Mouse (Mus musculus) liver (tissue): ENCODE data around the gene Prps1.
"Not testable (repeated sequence)": the region's sequence is repeated elsewhere in the genome, so short reads cannot be mapped to it uniquely, and the experiment has no call there.

Experiments used
- DNase-seq: peaks from one replicate; pipeline ENCODE4 v3.0.0-alpha.2; 2020; ENCODE audit warnings: mixed read lengths

The Prps1 gene

DNA sequence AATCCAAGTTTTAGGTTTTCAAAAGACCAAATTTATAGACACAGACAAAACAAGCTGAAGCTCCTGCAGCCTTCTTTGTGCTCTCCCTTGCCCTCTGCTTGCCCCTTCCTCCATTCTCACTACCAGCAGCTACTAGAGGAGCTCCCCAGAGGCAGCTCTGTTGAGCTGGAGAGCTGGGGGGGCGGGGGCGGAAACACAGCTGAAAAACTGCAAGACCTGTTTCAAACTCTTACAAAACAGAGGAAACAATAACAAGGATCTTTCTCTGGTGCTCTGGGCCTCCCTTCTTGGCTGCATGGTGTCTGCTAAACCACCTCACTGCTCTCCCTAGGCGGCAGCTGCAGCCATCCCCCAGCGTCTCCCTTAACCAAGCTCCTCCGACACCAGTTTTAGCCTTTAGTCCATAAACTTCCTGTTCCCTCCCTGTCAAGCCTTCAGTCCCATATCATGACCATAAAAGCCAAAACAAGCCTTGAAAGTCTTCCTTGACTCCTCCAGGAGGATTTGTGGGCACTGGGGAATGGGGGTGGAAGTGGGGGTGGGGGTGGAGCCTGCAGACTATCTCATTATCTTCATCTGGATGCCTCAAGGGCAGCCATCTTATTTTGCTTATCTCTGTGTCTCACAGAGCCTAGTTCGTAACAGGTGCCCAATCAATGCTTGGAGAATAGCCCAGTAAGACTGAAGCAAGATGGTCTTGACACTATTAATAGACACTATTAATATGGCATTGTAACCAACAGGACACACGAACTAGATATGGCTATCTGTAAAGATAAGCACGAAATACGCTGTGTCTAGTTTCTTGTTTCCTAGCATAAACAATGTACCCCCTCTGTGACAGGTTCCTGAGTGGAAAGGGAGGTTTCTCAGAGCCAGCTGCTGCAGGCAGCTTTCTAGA lies 45.2 kb downstream of the Prps1 start:
- peak; percentile 5 for DNase-seq

DNA sequence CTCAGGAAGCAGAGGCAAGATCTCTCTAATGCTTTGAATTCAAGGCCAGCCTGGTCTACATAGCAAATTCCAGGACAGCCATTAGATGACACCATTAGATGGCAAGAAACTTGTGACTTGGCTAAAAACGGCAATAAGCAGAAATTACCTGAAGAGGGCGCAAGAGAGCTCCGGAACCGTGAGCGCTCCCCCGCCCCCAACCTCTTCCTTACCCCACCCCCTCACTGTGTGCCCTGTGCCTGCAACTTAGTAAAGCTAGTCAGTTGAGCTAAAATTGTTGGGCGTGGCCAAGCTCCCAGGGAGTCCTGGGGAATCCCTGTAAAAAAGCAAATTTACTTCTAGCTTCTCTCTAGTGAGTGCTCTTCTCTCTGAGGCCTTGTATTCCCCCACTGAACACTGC lies 47.5 kb downstream of the Prps1 start:
- peak; percentile 65 for DNase-seq

DNA sequence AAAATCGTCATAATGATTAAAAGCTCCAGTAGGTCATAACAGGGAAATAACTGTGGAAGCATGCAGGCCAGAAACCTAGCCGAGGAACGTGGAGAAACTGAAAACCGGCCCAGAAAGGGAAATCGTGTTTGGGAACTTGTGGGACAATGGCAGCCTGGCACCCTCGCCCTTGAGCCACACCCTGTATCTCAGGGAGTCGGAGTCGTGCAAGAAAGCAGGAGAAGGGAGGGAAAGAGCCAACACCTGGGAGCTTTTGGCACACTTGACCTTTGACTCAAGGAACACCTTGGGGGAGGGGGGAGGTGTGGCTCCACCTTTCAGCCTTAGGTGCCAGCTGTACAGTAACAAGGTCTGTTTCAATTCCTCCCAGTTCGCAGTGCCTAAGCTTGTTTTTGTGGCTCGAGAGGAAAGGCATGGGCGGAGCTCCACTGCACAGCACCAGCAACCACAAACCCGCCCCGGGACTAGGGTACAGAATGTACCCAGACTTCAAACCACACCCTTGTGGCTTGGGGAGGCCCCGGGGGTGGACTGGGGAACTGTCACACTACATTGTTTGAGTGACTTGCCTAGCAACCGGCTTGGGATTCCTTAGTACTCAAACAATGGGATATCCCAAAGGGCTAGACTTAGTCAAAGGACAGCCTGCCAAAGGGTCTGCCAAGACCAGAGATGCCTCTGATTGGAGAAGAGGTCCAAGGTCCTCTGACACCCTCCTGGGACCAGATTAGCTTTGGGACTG lies 49.3 kb downstream of the Prps1 start:
- DNase-seq: peak; percentile 65

DNA sequence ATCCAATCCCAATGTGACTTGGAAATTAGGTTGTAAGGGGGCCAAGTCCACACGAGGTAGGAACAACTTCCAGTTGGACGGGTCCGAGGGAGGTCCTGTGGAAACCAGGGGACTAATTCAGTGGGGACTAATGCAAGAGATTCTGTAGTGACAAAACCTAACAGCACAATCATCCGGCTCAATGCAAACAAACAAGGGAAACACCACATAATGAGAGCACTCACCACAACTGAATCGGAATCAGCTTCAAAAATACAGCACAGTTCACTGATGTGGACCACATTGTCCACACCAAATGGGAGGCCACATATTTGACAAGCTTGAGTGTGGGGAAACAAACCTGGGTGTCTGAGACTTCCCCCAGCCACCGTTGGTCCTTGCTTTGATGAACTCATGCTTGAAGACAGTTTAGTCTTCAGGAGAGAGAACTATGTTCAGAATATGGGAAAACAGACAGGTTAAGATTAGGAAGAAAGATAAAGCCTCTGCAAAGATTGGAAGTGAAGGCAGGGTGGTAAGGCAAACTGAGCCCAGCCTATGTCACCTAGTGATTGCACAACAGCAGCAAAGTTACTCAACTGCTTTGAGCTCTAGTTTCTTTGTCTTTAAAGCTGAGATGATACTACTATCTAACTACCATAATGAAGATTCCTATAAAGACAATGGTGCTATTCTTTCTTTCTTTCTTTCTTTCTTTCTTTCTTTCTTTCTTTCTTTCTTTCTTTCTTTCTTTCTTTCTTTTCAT lies 50.2 kb downstream of the Prps1 start:
- DNase-seq: no peak

DNA sequence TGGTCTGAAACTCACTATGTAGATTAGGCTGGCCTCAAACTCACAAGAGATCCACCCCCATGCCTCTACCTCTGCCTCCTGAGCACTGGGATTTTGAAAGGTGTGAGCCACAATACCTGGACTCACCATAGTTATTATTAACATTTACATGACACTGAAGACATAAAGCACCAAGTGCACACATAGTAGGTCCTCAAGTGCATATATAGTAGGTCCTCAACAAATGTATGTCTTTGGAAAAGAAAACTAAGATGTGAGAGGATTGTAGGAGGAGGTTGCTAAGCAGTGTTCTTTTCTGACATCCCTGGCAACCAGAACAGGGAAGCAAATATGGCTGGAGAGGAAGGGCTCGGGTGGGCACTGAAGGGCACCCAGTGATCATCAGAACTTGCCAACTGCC lies 51.0 kb downstream of the Prps1 start:
- no peak for DNase-seq

DNA sequence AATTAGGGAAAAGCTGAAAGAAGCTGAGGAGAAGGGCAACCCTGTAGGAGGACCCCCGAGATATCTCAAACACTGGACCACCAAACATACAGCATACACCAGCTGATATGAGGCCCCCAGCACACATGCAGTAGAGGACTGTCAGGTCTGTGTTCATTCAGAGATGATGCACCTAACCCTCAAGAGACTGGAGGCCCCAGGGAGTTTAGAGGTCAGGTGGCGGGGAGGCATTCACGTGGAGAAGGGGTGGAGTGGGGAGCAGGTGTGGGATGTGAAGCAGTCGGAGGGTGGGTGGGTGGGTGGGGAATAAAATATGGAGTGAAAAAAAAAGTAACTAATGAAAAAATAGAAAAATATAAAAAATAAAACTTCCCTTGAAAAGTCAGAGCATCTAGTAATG lies 52.4 kb downstream of the Prps1 start:
- not testable (repeated sequence) for DNase-seq

DNA sequence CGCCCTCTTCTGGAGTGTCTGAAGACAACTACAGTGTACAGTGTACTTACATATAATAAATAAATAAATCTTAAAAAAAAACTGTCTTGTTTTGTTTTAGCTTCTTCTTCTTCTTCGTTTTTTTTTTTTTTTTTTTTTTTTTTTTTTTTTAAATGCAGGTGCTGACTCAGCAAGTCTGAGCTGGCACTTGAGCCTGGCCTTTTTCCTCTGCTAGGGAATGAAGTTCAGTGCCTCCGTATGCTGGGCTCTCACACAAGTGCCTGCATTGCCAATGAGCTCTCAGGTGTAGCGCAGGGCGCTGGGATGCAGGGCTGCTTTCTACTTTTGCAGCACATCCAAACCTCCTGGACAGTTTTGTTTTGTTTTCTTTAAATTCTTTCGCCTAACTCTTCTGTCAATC lies 53.4 kb downstream of the Prps1 start:
- no peak for DNase-seq

DNA sequence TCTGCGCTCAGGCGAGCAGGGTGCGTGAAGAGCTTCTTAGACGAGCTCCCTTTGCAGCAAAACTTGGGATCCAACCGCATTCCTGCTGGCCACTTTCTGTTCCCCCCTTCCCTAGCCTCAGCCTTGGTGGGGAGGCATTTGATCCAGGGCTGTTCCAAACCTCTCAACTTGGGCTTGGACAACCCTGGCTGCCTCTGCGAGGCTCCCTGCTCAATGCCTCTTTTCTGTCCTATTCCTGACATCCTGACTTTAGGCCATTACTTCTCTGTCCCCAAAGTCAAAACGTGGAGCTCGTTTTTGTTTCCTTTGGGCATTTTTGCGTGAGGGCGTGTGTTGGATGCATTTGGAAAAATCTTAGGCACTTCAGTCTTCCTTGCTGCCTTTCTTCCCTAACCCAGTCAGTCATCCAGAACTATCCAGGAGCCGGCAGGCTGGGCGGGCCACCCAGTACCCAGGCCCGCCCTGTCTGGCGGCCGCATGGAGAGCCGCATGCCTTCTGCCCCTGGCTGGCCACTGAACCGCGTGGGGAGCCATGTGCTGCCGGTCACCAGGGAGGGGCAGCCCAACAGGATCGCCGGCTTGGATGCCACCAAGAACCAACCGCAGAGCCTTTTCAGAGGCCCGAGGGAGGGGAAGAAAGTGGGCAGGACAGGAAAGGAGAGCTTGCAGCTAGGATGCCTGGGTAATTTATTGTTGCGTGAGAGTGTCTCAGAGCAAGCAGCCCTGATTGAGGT lies 54.5 kb downstream of the Prps1 start:
- peak; percentile 8 for DNase-seq

DNA sequence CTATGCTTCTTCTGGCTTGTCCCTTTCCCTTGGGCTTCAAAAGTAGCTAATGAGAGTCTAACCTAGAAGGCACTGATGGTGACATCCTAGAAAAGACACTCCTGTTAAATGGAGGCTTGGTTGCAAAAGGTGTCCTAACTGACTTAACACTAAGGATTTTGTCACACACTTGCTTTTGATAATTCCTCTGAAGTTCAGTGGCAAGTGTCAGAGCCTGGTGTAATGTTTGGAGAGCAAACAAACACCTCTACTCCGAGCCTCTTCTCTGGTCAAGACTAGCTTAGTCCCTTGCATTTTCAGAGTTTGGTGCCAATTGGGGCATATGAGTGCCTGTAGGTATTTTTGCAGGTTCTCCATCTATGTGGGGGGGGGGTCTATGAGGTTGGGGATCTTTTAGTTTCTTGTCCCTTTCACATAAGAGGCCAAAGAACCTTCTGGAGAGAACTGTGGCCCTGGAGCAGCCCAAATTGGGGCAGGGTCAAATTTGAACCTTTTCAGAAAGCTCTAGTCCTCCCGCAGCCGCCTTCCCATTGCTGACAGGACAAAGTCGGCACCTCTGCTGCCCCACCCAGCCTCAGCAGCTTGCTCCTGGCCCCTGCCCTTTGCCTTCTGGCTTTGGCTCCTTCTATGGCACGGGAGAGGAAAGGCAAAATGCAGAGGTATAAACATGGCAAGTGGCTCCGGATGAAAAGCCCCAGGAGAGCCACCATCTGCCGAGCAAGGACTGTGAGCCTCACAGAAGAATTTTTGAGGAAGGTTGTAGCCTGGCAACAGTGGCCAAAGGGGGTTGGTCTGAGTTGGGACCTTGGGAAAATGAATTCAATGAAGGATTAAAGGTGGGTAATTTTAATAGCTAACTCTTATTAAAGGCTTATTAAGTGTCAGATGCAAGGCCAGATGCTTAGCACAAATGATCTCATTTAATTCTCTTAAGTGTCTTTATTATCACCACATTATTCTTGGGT lies 55.6 kb downstream of the Prps1 start:
- DNase-seq: no peak

DNA sequence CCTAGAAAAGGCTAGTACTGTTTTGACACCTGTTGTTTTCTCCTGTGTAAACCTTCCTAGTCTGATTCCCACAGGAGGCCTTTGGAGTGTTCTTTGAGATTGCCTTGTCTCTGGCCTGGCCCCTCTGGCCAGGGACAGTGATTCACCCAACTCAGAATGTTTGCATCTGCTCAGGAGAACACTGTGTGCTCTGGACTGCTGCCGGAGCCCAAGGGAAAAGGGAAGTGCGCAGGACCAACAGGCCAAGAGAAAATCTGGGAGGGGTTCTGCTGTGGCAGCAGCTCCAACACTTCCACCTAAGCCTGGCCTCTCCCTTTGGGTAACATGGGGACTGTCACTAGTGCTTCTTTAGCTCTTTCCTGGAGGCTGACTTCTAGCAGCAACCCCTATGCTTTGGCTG lies 57.0 kb downstream of the Prps1 start:
- no peak for DNase-seq

DNA sequence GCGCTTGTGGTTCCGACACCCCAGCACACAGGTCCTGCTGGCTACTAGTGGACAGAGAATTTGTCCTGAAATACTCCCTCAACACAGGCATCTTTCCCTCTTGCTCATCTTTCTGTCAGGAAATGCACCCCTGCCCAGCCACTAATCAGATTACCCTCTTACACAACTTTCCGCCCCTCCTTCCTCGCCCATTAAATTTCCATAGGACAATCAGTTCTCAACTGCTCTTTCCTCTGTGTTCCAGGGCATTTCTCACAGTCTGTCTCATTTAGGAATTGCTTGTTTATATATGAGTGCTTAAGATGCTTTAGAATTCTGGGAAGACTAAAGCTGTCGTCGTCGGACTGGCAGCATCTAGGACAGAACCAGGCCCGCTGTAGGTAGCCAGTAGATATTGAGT lies 61.9 kb downstream of the Prps1 start:
- DNase-seq: no peak

DNA sequence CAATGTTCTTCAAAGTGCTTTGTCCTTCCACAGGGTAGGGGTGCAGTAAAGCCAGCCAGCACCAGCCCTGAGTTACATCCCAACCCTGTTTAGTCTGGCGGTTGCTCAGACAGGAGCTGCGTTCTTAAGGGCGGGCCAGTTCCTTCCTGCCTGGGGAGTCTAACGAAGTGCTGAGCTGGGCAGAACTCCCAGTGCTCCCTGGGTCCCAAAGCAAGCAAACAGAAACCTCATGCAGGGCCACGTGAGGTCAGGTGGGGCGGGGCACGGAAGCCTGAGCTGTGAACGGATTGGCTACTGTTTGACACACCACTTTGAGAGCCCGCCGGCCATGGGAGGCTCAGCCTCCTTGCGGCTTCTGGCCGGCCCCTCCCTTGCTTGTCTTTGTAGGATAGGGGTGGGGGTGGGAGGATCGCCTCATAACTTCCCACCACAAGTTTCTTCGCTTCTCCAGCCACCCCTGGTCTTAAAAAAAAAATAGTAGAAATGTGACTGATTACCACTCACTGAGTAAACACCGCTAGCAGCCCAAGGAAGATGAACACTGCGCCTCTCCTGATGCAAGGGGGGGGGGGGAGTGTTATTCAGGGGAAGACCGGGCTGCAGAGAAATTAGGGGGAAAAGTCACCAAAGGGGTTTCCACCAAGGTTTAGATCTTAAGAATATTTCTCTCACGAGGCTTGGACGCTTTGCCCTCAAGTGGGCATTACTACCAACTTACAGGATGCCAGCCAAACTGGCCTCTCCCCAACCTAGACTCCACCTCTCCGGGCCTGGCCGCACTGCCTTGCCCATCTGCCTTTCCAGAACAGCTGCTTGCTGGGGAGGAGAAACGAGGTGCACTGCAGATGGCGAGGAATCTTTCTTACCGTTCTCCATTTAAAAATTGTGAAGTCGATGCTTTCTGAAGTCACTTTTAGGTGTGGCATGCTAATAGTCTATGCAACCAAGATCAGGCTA lies 64.0 kb downstream of the Prps1 start:
- DNase-seq: peak; percentile 88

DNA sequence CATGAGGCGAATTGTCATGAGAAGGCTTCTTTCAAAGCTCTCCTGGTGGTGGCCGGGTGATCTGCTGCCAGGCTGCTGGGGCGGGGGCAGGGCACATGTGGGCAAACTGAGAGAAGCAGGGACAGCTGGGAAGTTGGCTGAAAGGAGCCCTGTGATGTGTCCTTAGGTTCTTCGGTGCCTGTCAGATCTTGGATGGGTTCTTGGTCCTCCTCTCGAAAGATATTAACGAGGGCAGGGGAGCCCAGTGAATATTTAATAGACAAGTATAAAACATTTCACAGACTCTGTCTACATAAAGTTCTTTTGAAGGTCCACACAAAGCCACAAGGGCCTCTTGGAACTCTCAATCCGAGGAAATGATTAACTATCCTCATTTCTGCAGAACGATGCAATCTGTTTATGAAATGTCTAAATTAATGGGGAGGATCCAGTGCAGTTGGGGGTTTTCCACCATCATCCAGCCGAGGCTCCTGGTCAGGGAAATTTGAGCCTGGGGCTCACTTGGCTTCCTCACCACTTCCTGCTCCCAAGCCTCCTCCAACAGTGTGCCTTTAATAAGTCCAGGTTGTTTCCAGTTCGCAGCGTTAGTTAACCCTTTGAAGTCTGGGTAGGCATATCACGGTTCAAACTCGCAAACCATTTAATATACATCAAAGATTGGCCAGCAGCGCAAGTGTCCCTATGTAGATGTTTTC lies 65.8 kb downstream of the Prps1 start:
- DNase-seq: no peak

DNA sequence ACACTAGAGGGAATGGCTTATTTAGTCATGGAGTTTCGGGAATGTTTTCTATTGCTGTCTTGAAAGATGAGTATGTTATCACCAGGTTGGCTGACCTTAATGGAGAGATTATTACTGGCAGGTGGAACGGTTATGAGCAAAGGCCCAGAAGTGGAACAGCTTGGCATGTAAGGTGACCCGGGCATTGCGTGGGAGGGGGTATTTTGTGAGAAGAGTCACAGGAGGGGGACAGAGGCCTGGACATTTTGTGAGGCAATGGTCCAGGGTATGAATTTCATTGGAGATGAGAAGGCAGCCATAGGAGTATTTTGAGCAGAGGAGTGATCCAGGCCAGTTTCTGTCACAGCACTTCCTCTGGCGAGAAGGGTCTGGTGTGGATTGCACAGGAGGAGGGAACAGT lies 67.8 kb downstream of the Prps1 start:
- no peak for DNase-seq
